Mouse (Mus musculus) olfactory bulb, adult 2 months (tissue): ENCODE results near the gene Gm10142. TPM values are rescaled to one million over a fixed set of nuclear protein-coding genes. Genes with fewer than 3 reads are reported as not detected.
"Not testable (repeated sequence)": the region's sequence is repeated elsewhere in the genome, so short reads cannot be mapped to it uniquely, and the experiment has no call there.

ENCODE experiments used
- H3K27ac ChIP-seq: fragments of 200-500 bp; 2 replicates; pipeline ENCODE4 v1.5.1; 2012; ENCODE audit warnings: low read depth, low read length; ENCODE audit not compliant: insufficient read depth
- H3K4me1 ChIP-seq: fragments of 200-500 bp; 2 replicates; pipeline ENCODE4 v1.6.1; 2012; ENCODE audit warnings: low read length; ENCODE audit not compliant: control insufficient read depth, insufficient read depth
- H3K4me3 ChIP-seq: fragments of 200-500 bp; 2 replicates; pipeline ENCODE4 v1.5.1; 2012; ENCODE audit warnings: mild to moderate bottlenecking, low read depth, low read length, moderate library complexity; ENCODE audit not compliant: insufficient read depth
- CTCF ChIP-seq: fragments of 200-500 bp; IDR thresholded peaks from 2 replicates; pipeline ENCODE4 v1.5.1; 2012; ENCODE audit warnings: low read depth, mild to moderate bottlenecking, low read length, moderate library complexity; ENCODE audit not compliant: insufficient read depth
- POLR2A ChIP-seq: fragments of 200-500 bp; IDR thresholded peaks from 2 replicates; pipeline ENCODE4 v1.6.1; 2012; ENCODE audit warnings: mild to moderate bottlenecking, low read depth, low read length, moderate library complexity; ENCODE audit not compliant: insufficient read depth
- WGBS: fragments of 180-500 bp; shearing (Covaris S2); methylation state at CpG from one replicate; pipeline ENCODE4 v1.1.7; 2018; 5-methylcytosine and 5-hydroxymethylcytosine counted together
- polyA plus RNA-seq: library from polyadenylated mRNA; stranded (reverse); fragments of >200 nt; gene quantifications from 2 replicates; pipeline ENCODE4 v1.2.4, GENCODE M21; 2012; ENCODE audit warnings: low replicate concordance; ENCODE audit not compliant: missing spikeins, insufficient read depth, insufficient read length

The Gm10142 gene
- polyA plus RNA-seq, 1 experiment: not detected

DNA sequence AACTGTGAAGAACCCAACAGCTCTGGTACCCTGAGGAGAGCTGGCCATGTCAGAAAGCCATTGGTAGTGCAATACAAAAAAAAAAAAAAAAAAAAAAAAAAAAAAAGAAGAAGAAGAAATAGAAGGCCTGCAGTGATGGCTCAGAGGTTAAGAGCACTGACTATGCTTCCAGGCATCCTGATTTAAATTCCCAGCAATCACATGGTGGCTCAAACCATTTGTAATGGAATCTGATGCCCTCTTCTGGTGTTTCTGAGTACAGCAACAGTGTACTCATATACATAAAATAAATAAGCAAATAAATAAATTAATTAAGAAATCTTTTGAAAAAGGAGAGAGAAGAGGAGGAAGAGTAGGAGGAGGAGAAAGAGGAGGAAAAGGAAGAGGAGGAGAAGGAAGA is 37.8 kb downstream of the Gm10142 start:
- H3K27ac ChIP-seq: no peak overlapping the region
- no peak overlapping the region for H3K4me3 ChIP-seq
- no peak for TF ChIP-seq CTCF
- TF ChIP-seq POLR2A: no peak
- H3K4me1 ChIP-seq: peaks cover 9% of the 10 kb centered on the region; the same call in 1 of the 2 replicates

DNA sequence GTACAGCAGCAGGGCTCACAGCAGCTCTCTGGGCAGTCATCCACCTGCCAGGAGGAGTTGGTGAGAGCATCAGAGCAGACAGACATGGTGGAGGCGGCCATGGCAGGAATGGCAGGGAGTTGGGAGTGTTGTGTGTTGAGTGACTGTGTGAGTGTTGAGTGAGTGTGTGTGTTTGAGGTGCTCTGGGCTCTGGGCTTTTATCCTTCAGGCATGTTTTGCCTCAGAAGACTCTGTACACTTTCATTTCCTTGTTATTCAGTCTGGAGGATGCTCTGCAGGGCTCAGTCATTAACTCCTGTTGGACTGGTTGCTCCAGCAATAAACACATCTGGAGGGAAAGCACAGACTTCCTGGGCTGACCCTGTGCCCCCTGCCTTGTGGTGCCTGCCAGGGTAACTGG is 44.0 kb downstream of the Gm10142 start, which contains the start of gene Gm3233:
Gene Gm3233 (minus strand): TSS at position 101 of the 400 bp plus-strand sequence.
- not testable (repeated sequence) for H3K4me1 ChIP-seq, H3K4me3 ChIP-seq, H3K27ac ChIP-seq
- WGBS: no CpG with 5 or more reads among the region's 1 CpGs

Other genes starting within 250 kb of the Gm10142 start
- not detected in 2 replicates for gene Fam207a, start 200.0 kb upstream of the Gm10142 start, polyA plus RNA-seq
- gene Itgb2, start 185.6 kb upstream of the Gm10142 start, polyA plus RNA-seq: 191 TPM in 1 of 2 replicates, not detected in the other
- not detected in 2 replicates for gene Pttg1ip, start 134.1 kb upstream of the Gm10142 start, polyA plus RNA-seq
- 414 TPM in 1 of 2 replicates, not detected in the other for gene Sumo3, start 109.7 kb upstream of the Gm10142 start, polyA plus RNA-seq
- gene Gm49325, start 109.6 kb upstream of the Gm10142 start, polyA plus RNA-seq: not detected in 2 replicates
- gene Ube2g2, start 93.5 kb upstream of the Gm10142 start, polyA plus RNA-seq: not detected in 2 replicates
- gene Tspear, start 29.2 kb upstream of the Gm10142 start, polyA plus RNA-seq: not detected in 2 replicates
- gene Gm19402, start 25.1 kb upstream of the Gm10142 start, polyA plus RNA-seq: not detected in 2 replicates
- gene Gm9508, start 18.6 kb upstream of the Gm10142 start, polyA plus RNA-seq: not detected in 2 replicates
- gene Gm10272, start 9.2 kb upstream of the Gm10142 start, polyA plus RNA-seq: not detected in 2 replicates
- not detected in 2 replicates for gene Gm10024, start 4.3 kb upstream of the Gm10142 start, polyA plus RNA-seq
- not detected in 2 replicates for gene Krtap12-1, start 4.8 kb downstream of the Gm10142 start, polyA plus RNA-seq
- not detected in 2 replicates for gene Gm10100, start 10.7 kb downstream of the Gm10142 start, polyA plus RNA-seq
- gene Gm18596, start 26.8 kb downstream of the Gm10142 start, polyA plus RNA-seq: not detected in 2 replicates
- gene Gm9736, start 35.5 kb downstream of the Gm10142 start, polyA plus RNA-seq: not detected in 2 replicates
- not detected in 2 replicates for gene Gm3233, start 43.9 kb downstream of the Gm10142 start, polyA plus RNA-seq
- gene Gm3238, start 55.5 kb downstream of the Gm10142 start, polyA plus RNA-seq: not detected in 2 replicates
- not detected in 2 replicates for gene Gm7138, start 61.1 kb downstream of the Gm10142 start, polyA plus RNA-seq
- gene Gm3250, start 66.7 kb downstream of the Gm10142 start, polyA plus RNA-seq: not detected in 2 replicates
- not detected in 2 replicates for gene Gm7137, start 72.4 kb downstream of the Gm10142 start, polyA plus RNA-seq
- gene Gm9639, start 79.3 kb downstream of the Gm10142 start, polyA plus RNA-seq: not detected in 2 replicates
- not detected in 2 replicates for gene Gm19668, start 83.3 kb downstream of the Gm10142 start, polyA plus RNA-seq
- gene Gm9507, start 96.0 kb downstream of the Gm10142 start, polyA plus RNA-seq: not detected in 2 replicates
- gene Gm2696, start 98.9 kb downstream of the Gm10142 start, polyA plus RNA-seq: not detected in 2 replicates
- gene Krtap10-4, start 111.3 kb downstream of the Gm10142 start, polyA plus RNA-seq: not detected in 2 replicates
- gene Krtap10-10, start 120.1 kb downstream of the Gm10142 start, polyA plus RNA-seq: not detected in 2 replicates
- not detected in 2 replicates for gene Gm36176, start 131.0 kb downstream of the Gm10142 start, polyA plus RNA-seq
- not detected in 2 replicates for gene Gm10318, start 137.1 kb downstream of the Gm10142 start, polyA plus RNA-seq
- gene Gm3285, start 146.2 kb downstream of the Gm10142 start, polyA plus RNA-seq: not detected in 2 replicates
- gene Lrrc3, start 186.7 kb downstream of the Gm10142 start, polyA plus RNA-seq: not detected in 2 replicates